Mouse (Mus musculus) heart, adult 11 months (tissue): ENCODE data around the gene Fam131b.

Experiments used
- DNase-seq: peaks from one replicate; pipeline ENCODE4 v3.0.0; 2022

Gene Fam131b

GRCm38 (mm10) chr6:42326509-42326908 is 2.1 kb upstream of the Fam131b start:
- no peak for DNase-seq

GRCm38 (mm10) chr6:42325268-42325609 is 796 bp upstream of the Fam131b start:
- DNase-seq = peak; percentile 97

- DNase-seq = peak; percentile 92
These were observed 369 bp downstream of the Fam131b start for GRCm38 (mm10) chr6:42324067-42324481.

GRCm38 (mm10) chr6:42323371-42324066 is 924 bp downstream of the Fam131b start:
- DNase-seq = no peak

GRCm38 (mm10) chr6:42318293-42318692 is 6.2 kb downstream of the Fam131b start:
- no peak for DNase-seq

GRCm38 (mm10) chr6:42310427-42311053 is 13.9 kb downstream of the Fam131b start:
- DNase-seq = peak; percentile 70

- peak; percentile 87 for DNase-seq
These were observed 14.5 kb downstream of the Fam131b start for GRCm38 (mm10) chr6:42309816-42310378.

- DNase-seq = no peak
These were observed 25.1 kb downstream of the Fam131b start for GRCm38 (mm10) chr6:42299362-42299761.

GRCm38 (mm10) chr6:42295549-42296094 is 28.8 kb downstream of the Fam131b start:
- DNase-seq = no peak

- no peak for DNase-seq
These were observed 31.1 kb downstream of the Fam131b start for GRCm38 (mm10) chr6:42293327-42293726.

GRCm38 (mm10) chr6:42287562-42287961 is 36.9 kb downstream of the Fam131b start:
- DNase-seq = no peak

GRCm38 (mm10) chr6:42286448-42286847 is 38.0 kb downstream of the Fam131b start, which contains the start of gene Clcn1:
Gene Clcn1, plus strand, starts transcription at chr6:42286685.
- DNase-seq = no peak

GRCm38 (mm10) chr6:42282865-42283528 is 41.4 kb downstream of the Fam131b start:
- DNase-seq = no peak

- peak; percentile 70 for DNase-seq
These were observed 48.3 kb downstream of the Fam131b start for GRCm38 (mm10) chr6:42276151-42276550.

GRCm38 (mm10) chr6:42270817-42271216 is 53.6 kb downstream of the Fam131b start:
- no peak for DNase-seq

- DNase-seq = peak; percentile 91
These were observed 58.8 kb downstream of the Fam131b start for GRCm38 (mm10) chr6:42265391-42266330.
